Mouse (Mus musculus) adrenal gland, postnatal 4 days (tissue): ENCODE data around the gene Csn3. TPM values are rescaled to one million over a fixed set of nuclear protein-coding genes. Genes with fewer than 3 reads are reported as not detected.

Experiments used
- DNase-seq, 2 experiments: peaks; one replicate each; pipeline ENCODE4 v3.0.0; 2021 to 2022; ENCODE audit warnings: low spot score in 2 of 2, mixed read lengths in 2 of 2
- long read RNA-seq, 2 experiments: library from polyadenylated mRNA; stranded (forward); transcript quantifications; one replicate each; pipeline ENCODE4 v2.0.0; 2021
- total RNA-seq, 2 experiments: library from RNA; stranded (reverse); gene quantifications; 2 replicates each; pipeline ENCODE4 v1.2.3; 2021

Gene Csn3
- total RNA-seq = not detected
- long read RNA-seq, experiment 1 = 0 reads
- long read RNA-seq, experiment 2 = 0 reads

- no peak for DNase-seq
These were observed at the start of gene Csn3 for GRCm38 (mm10) chr5:87925372-87925771. TSS of gene Csn3 (plus strand) at chr5:87925579.

- DNase-seq = no peak
These were observed 40.6 kb upstream of the Csn3 start, which contains the start of gene Odam for GRCm38 (mm10) chr5:87884729-87885128. TSS of gene Odam (plus strand) at chr5:87885029.

- DNase-seq = no peak
These were observed 6.2 kb downstream of the Csn3 start for GRCm38 (mm10) chr5:87931603-87932002.

- DNase-seq = no peak
These were observed 15.4 kb downstream of the Csn3 start for GRCm38 (mm10) chr5:87940752-87941151.

GRCm38 (mm10) chr5:87942515-87942914 lies 17.1 kb downstream of the Csn3 start:
- no peak for DNase-seq

GRCm38 (mm10) chr5:87951836-87952235 lies 26.5 kb downstream of the Csn3 start:
- no peak for DNase-seq

- DNase-seq = no peak
These were observed 43.8 kb downstream of the Csn3 start, which contains the start of the genes 2310003L06Rik and Gm28434 for GRCm38 (mm10) chr5:87969201-87969600. TSS of gene 2310003L06Rik (plus strand) at chr5:87969459. TSS of gene Gm28434 (plus strand) at chr5:87969517.

GRCm38 (mm10) chr5:87979139-87979538 lies 53.8 kb downstream of the Csn3 start, which contains the start of gene Cabs1:
TSS of gene Cabs1 (plus strand) at chr5:87979439.
- no peak for DNase-seq

Other genes starting within 250 kb of the Csn3 start
- not detected for gene Csn2, start 225.9 kb upstream of the Csn3 start, total RNA-seq
- not detected for gene Csn1s2a, start 151.0 kb upstream of the Csn3 start, total RNA-seq
- gene Csn1s2b, start 117.5 kb upstream of the Csn3 start, total RNA-seq = not detected
- not detected for gene Prr27, start 99.9 kb upstream of the Csn3 start, total RNA-seq
- not detected for gene Odam, start 40.5 kb upstream of the Csn3 start, total RNA-seq
- gene 2310003L06Rik, start 43.9 kb downstream of the Csn3 start, total RNA-seq = not detected
- gene Gm28434, start 43.9 kb downstream of the Csn3 start, total RNA-seq = not detected
- gene Cabs1, start 53.9 kb downstream of the Csn3 start, total RNA-seq = not detected
- gene Smr3a, start 77.0 kb downstream of the Csn3 start, total RNA-seq = not detected
- not detected for gene Smr2, start 161.0 kb downstream of the Csn3 start, total RNA-seq
- gene Gm11116, start 186.0 kb downstream of the Csn3 start, total RNA-seq = not detected
- gene Gm11115, start 228.5 kb downstream of the Csn3 start, total RNA-seq = not detected